Mouse (Mus musculus) 416B (cell line): ENCODE measurements around the gene Plxdc1.

Source experiments
- DNase-seq: peaks from one replicate; pipeline ENCODE4 v3.0.0; 2011; ENCODE audit warnings: low read depth

Plxdc1 gene

DNA sequence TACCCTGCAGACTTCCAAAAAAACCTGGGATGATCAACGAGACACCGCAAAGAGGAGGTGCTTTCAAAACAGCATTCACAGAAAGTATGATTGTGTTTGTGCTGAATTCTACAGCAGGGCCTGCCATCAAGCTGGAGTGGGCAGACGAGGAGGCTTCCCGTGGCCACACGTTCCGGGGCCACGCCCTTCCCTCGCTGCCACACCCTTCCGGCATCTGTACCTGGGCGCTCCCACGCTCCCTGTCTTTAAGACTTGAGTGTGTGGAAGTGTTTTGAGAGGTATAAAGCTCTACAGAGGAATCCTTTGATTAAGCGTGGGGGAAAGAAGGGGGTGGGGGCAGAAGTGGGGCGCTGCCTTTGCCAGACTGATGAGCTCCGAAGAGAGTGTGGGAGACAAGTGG, 73.1 kb downstream of the Plxdc1 start:
- DNase-seq = no peak

GRCm38 (mm10) chr11:97908634-97909348, 77.5 kb downstream of the Plxdc1 start:
- no peak for DNase-seq

DNA sequence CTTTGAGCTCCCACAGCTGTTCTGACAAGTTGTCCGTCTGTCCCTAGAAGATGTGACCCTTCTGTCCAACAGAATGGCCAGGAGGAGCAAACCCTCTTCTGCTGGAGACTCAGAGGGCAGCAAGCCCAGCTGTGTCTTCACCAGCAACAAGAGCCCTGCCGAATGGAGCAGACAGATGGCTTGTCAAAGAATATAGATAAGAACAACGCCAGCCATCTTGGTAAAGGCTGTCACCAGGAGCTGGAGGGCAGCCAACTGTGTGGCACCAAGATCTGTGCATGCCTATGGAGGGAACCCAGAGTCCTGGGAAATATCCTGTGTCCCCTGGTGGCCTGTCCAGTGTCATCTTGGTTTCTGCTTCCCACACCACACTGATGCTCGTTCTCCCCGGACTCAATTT, 78.3 kb downstream of the Plxdc1 start:
- DNase-seq = no peak

- DNase-seq = no peak
Observed at GRCm38 (mm10) chr11:97906905-97907304, 79.3 kb downstream of the Plxdc1 start.

DNA sequence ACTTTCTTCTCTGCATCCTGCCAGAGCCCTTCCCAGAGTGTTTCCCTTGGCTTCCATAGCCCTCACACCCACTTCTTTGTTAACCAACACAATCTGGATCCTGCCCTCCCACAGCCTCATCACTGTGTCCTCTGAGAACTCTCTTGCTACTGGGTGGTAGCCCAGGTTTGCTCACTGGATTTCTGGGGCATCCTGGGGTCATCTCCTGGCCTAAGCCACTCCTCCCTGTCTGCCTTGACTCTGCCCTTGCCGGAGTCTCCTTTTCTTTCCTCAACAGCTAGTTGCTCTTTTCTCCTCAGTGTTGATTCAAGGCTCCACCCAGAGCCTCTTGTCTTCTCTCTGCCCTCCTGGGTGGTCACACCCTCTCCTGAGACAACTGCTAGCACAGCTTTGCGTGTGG, 80.3 kb downstream of the Plxdc1 start:
- DNase-seq = no peak

DNA sequence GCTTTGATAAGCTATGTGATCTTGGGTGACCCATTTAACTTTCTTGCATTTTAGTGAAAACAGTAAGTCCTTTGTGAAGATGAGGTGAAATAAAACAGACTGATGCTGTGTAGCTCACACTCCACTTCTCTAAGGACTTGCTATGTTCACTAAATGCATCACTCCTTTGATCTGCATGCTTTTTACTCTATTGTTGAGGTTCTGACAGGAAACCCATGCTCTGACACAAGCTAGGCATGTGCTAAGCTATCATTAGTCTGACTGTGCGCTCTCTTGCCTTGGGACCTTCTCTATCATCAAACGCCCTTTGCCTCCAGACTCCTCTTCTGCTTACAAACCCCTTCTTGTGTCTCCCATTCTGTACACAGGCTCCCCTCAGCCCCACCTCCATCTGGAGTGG, 80.7 kb downstream of the Plxdc1 start:
- DNase-seq = no peak

GRCm38 (mm10) chr11:97904801-97905200, 81.4 kb downstream of the Plxdc1 start:
- DNase-seq = no peak

- peak; percentile 32 for DNase-seq
Observed at GRCm38 (mm10) chr11:97901806-97902205, 84.4 kb downstream of the Plxdc1 start.

- peak; percentile 87 for DNase-seq
Observed at GRCm38 (mm10) chr11:97899822-97900221, 86.4 kb downstream of the Plxdc1 start.

GRCm38 (mm10) chr11:97897568-97898185, 88.6 kb downstream of the Plxdc1 start:
- no peak for DNase-seq

DNA sequence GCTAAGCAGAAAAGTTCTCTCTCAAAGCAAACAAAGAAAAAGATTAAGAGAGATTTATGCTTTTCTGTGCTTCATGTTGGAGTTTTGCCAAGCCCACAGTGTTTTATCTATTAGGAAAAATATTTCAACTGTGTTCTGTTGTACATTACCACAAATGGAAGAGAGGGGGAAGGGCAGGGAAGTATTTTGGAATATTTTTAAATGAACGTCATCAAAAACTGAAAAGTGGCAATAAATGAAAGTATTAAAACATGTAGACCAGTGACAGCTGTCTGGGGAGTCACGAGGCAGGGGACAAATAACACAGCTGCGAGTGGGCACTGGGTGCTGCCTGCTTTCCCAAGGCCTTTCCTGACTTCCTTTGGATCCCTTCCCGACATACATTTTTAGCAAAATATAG, 89.6 kb downstream of the Plxdc1 start:
- no peak for DNase-seq

GRCm38 (mm10) chr11:97891821-97892220, 94.4 kb downstream of the Plxdc1 start:
- no peak for DNase-seq

GRCm38 (mm10) chr11:97885296-97885915, 100.8 kb downstream of the Plxdc1 start:
- no peak for DNase-seq

DNA sequence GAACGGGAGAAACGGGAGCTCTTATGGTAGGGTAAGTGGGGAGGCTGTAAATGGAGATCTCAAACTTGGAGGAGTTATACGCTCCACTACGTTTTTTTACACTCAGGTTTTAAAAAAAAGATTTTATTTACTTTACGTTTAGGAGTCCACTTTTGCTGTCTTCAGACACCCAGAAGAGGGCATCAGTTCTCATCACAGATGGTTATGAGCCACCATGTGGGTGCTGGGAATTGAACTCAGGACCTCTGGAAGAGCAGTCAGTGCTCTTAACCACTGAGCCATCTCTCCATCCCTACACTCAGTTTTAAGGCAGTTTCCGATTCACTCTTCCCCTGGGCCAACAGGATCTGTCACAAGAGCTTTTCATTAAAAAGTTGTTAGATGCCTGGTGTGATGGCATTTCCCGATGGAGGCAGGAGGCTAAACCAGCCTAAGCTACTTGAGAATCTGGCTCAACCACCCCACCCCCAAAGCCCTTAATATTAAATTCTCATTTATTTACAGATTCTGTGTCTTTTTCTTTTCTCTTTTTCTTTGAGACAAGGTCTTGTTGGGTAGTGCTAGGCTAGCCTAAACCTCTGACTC, 101.6 kb downstream of the Plxdc1 start:
- no peak for DNase-seq

DNA sequence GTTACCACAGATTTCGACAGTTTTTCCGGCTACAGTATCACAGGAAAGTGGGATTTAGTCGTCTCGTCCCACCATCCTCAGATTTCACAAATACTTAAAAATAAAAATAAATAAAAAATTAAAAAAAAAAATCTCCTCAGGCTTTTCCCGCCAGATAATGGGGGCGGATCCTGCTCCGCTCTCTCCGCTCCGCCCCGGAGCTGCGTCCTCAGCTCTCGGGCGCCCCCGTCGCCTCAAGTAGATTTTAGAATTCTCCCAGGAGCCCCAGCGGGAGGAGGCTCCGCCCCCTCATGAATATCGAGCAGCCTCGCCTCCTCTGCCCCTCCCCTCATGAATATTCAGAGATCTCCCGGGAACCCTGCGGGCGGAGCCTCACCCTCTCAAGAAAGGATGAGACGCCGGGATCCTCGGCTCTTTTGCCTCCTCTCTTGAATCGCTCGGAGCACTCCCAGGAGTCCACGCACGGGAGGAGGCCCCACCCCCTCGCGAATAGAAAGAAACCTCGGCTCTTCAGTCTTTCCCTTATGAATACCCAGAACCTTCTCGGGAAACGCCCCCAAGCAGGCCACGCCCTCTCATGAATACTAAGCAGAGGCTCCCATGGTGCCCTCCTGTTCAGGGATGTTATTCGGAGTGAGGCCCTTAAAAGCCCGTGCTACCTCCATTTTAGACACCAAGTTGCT, 102.2 kb downstream of the Plxdc1 start, which contains the start of gene Fbxo47:
Gene Fbxo47, minus strand, starts transcription at position 237 of the 683 bp plus-strand sequence.
- peak; percentile 99 for DNase-seq

GRCm38 (mm10) chr11:97883542-97883917, 102.7 kb downstream of the Plxdc1 start:
- peak; percentile 85 for DNase-seq

GRCm38 (mm10) chr11:97880362-97880761, 105.9 kb downstream of the Plxdc1 start:
- no peak for DNase-seq

DNA sequence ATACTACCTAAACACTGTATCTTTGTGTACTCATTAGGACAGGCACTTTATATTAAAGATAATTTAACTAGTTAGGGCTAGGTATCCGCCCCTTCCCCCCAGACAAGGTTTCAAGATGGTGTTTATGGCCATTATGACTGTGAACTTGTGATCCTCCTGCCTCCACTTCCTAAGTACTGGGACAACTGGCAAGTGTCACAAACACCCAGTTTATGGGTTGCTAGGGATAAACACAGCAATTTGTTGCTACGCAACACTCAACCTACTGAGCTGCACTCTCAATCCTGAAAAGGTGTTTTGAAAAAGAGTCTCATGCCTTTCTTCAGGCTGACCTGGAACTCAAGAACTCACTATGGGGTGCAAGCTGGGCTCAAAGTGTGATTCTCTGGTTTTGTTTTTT, 108.9 kb downstream of the Plxdc1 start:
- no peak for DNase-seq

GRCm38 (mm10) chr11:97874396-97874795, 111.8 kb downstream of the Plxdc1 start:
- no peak for DNase-seq
